Mouse (Mus musculus): ENCODE data around the gene Ppfia1.

Gene Ppfia1

GRCm38 (mm10) chr7:144489067-144489774, 64.3 kb downstream of the Ppfia1 start:
- DNase-seq (ENCODE audit: low spot score in 2 of 2): no peak

GRCm38 (mm10) chr7:144480314-144480713, 73.2 kb downstream of the Ppfia1 start:
- no peak for DNase-seq (ENCODE audit: low spot score in 2 of 2)

GRCm38 (mm10) chr7:144479569-144479968, 74.0 kb downstream of the Ppfia1 start:
- peak; percentile 56 to 80 for DNase-seq (ENCODE audit: low spot score in 2 of 2)

GRCm38 (mm10) chr7:144475741-144476140, 77.8 kb downstream of the Ppfia1 start:
- no peak for DNase-seq (ENCODE audit: low spot score in 2 of 2)

- no peak for DNase-seq (ENCODE audit: low spot score in 2 of 2)
Observed at GRCm38 (mm10) chr7:144473486-144473885, 80.0 kb downstream of the Ppfia1 start.

GRCm38 (mm10) chr7:144471103-144471502, 82.4 kb downstream of the Ppfia1 start:
- no peak for DNase-seq (ENCODE audit: low spot score in 2 of 2)

GRCm38 (mm10) chr7:144470545-144471059, 82.9 kb downstream of the Ppfia1 start, which contains the start of gene Cttn:
Cttn (minus strand) TSS chr7:144471009.
- peak; percentile 82 to 89 for DNase-seq (ENCODE audit: low spot score in 2 of 2)

- no peak for DNase-seq (ENCODE audit: low spot score in 2 of 2)
Observed at GRCm38 (mm10) chr7:144469908-144470544, 83.5 kb downstream of the Ppfia1 start.

GRCm38 (mm10) chr7:144469181-144469641, 84.3 kb downstream of the Ppfia1 start:
- DNase-seq (ENCODE audit: low spot score in 2 of 2): no peak

GRCm38 (mm10) chr7:144468741-144469140, 84.8 kb downstream of the Ppfia1 start:
- no peak for DNase-seq (ENCODE audit: low spot score in 2 of 2)

- no peak for DNase-seq (ENCODE audit: low spot score in 2 of 2)
Observed at GRCm38 (mm10) chr7:144462577-144462976, 91.0 kb downstream of the Ppfia1 start.

- no peak for DNase-seq (ENCODE audit: low spot score in 2 of 2)
Observed at GRCm38 (mm10) chr7:144461246-144461902, 92.2 kb downstream of the Ppfia1 start.

- no peak for DNase-seq (ENCODE audit: low spot score in 2 of 2)
Observed at GRCm38 (mm10) chr7:144458881-144459280, 94.6 kb downstream of the Ppfia1 start.

- DNase-seq (ENCODE audit: low spot score in 2 of 2): no peak
Observed at GRCm38 (mm10) chr7:144450661-144451060, 102.9 kb downstream of the Ppfia1 start.

GRCm38 (mm10) chr7:144449637-144450570, 103.6 kb downstream of the Ppfia1 start:
- peak; percentile 68 to 69 for DNase-seq (ENCODE audit: low spot score in 2 of 2)

GRCm38 (mm10) chr7:144448186-144448585, 105.3 kb downstream of the Ppfia1 start:
- DNase-seq (ENCODE audit: low spot score in 2 of 2): no peak

- DNase-seq (ENCODE audit: low spot score in 2 of 2): no peak
Observed at GRCm38 (mm10) chr7:144447146-144447545, 106.4 kb downstream of the Ppfia1 start.

- no peak for DNase-seq (ENCODE audit: low spot score in 2 of 2)
Observed at GRCm38 (mm10) chr7:144444788-144445187, 108.7 kb downstream of the Ppfia1 start.

GRCm38 (mm10) chr7:144441976-144442375, 111.6 kb downstream of the Ppfia1 start:
- DNase-seq (ENCODE audit: low spot score in 2 of 2): no peak

GRCm38 (mm10) chr7:144441466-144441865, 112.1 kb downstream of the Ppfia1 start:
- DNase-seq (ENCODE audit: low spot score in 2 of 2): no peak

GRCm38 (mm10) chr7:144438811-144439210, 114.7 kb downstream of the Ppfia1 start:
- no peak for DNase-seq (ENCODE audit: low spot score in 2 of 2)

Data from right cerebral cortex, postnatal 36 days (tissue).